Mouse (Mus musculus) liver, embryonic 16.5 days (tissue): ENCODE data around the gene Fcer1g. TPM values are rescaled to one million over a fixed set of nuclear protein-coding genes. Genes with fewer than 3 reads are reported as not detected.

ENCODE experiments used
- ATAC-seq: fragments of 200-750 bp; cut with Nextera tagmentation; 2 replicates; pipeline ENCODE4 v1.8.0; 2017; ENCODE audit warnings: low read depth, mild to moderate bottlenecking, moderate number of reproducible peaks, moderate library complexity
- H3K27ac ChIP-seq: fragments of 300-500 bp; sonication (generic); 2 replicates; pipeline ENCODE4 v1.5.1; 2014; ENCODE audit warnings: mild to moderate bottlenecking, low read length
- H3K27me3 ChIP-seq: fragments of 300-500 bp; sonication (generic); 2 replicates; pipeline ENCODE4 v1.6.1; 2014; ENCODE audit warnings: low read depth, low read length, mixed read lengths; ENCODE audit not compliant: control insufficient read depth, insufficient read depth
- H3K36me3 ChIP-seq: fragments of 300-500 bp; sonication (generic); 2 replicates; pipeline ENCODE4 v1.6.1; 2014; ENCODE audit warnings: mild to moderate bottlenecking; ENCODE audit not compliant: control insufficient read depth, insufficient read depth
- H3K4me1 ChIP-seq: fragments of 300-500 bp; sonication (generic); 2 replicates; pipeline ENCODE4 v1.6.1; 2014; ENCODE audit warnings: low read depth, low read length, mixed read lengths; ENCODE audit not compliant: control insufficient read depth
- H3K4me2 ChIP-seq: fragments of 300-500 bp; sonication (generic); 2 replicates; pipeline ENCODE4 v1.6.1; 2014; ENCODE audit warnings: low read depth, low read length, mixed read lengths
- H3K4me3 ChIP-seq: fragments of 300-500 bp; sonication (generic); 2 replicates; pipeline ENCODE4 v1.5.1; 2014; ENCODE audit warnings: low read depth, mild to moderate bottlenecking, low read length
- H3K9ac ChIP-seq: fragments of 300-500 bp; sonication (generic); 2 replicates; pipeline ENCODE4 v1.6.1; 2014; ENCODE audit warnings: low read depth, low read length
- H3K9me3 ChIP-seq: fragments of 300-500 bp; sonication (generic); replicated peaks from 2 replicates; pipeline ENCODE4 v1.6.1; 2016; ENCODE audit warnings: low read length; ENCODE audit not compliant: control insufficient read depth
- WGBS: fragments of 180-500 bp; shearing (Covaris S2); extraction: QIAGEN DNeasy Blood & Tissue Kit; methylation state at CpG from one replicate; pipeline ENCODE4 v1.1.7; 2014; ENCODE audit not compliant: insufficient replicate concordance; 5-methylcytosine and 5-hydroxymethylcytosine counted together
- polyA plus RNA-seq: library from polyadenylated mRNA; unstranded; fragments of >200 nt; fragmentation: Nextera tagmentation; extraction: Ambion mirVana; gene quantifications from 2 replicates; pipeline ENCODE4 v1.2.1, GENCODE M21; 2015

Fcer1g gene
- polyA plus RNA-seq, 1 experiment from 2014 or later, result 128 TPM

- Histone ChIP-seq H3K36me3 (no peaks in the 10 kb centered on the region), H3K27ac (no peak overlapping the region), H3K27me3 (peaks cover 16% of the 10 kb centered on the region), H3K4me3 (no peak overlapping the region), H3K9ac (no peak overlapping the region), H3K4me2 (no peak overlapping the region), H3K9me3 (no peaks in the 10 kb centered on the region), H3K4me1 (peaks cover 4% of the 10 kb centered on the region; the same call in 1 of the 2 replicates)
- WGBS, result 22% methylated on average over 3 of the region's 3 CpGs
- no peak for ATAC-seq
Measured at GRCm38 (mm10) chr1:171260316-171260715, 26.2 kb upstream of the Fcer1g start.

GRCm38 (mm10) chr1:171258921-171259320 is 24.8 kb upstream of the Fcer1g start:
- no peak for ATAC-seq
- WGBS, result 63% methylated on average over 17 of the region's 17 CpGs
- H3K27ac ChIP-seq, result no peak overlapping the region
- H3K9ac ChIP-seq, result no peak overlapping the region
- H3K4me3 ChIP-seq, result no peak overlapping the region
- no peaks in the 10 kb centered on the region for H3K36me3 ChIP-seq
- no peak overlapping the region for H3K4me2 ChIP-seq
- H3K27me3 ChIP-seq, result peaks cover 16% of the 10 kb centered on the region
- no peaks in the 10 kb centered on the region for H3K9me3 ChIP-seq
- peaks cover 4% of the 10 kb centered on the region; the same call in 1 of the 2 replicates for H3K4me1 ChIP-seq

GRCm38 (mm10) chr1:171257781-171258180 is 23.6 kb upstream of the Fcer1g start:
- H3K4me1 ChIP-seq, result peaks cover 4% of the 10 kb centered on the region; the same call in 1 of the 2 replicates
- no peak for ATAC-seq
- no peaks in the 10 kb centered on the region for H3K9me3 ChIP-seq
- H3K36me3 ChIP-seq, result no peaks in the 10 kb centered on the region
- 63% methylated on average over 9 of the region's 9 CpGs for WGBS
- no peak overlapping the region for H3K4me2 ChIP-seq
- H3K27me3 ChIP-seq, result peaks cover 16% of the 10 kb centered on the region
- no peak overlapping the region for H3K4me3 ChIP-seq
- no peak overlapping the region for H3K27ac ChIP-seq
- no peak overlapping the region for H3K9ac ChIP-seq

GRCm38 (mm10) chr1:171256937-171257548 is 22.9 kb upstream of the Fcer1g start:
- no peak overlapping the region for H3K27ac ChIP-seq
- no peak overlapping the region for H3K4me3 ChIP-seq
- no peaks in the 10 kb centered on the region for H3K9me3 ChIP-seq
- WGBS, result 51% methylated on average over 15 of the region's 15 CpGs
- H3K4me1 ChIP-seq, result no peaks in the 10 kb centered on the region; the same call in 1 of the 2 replicates
- no peak overlapping the region for H3K9ac ChIP-seq
- ATAC-seq, result no peak; the same call in 1 of the 2 replicates
- H3K36me3 ChIP-seq, result no peaks in the 10 kb centered on the region
- no peak overlapping the region for H3K4me2 ChIP-seq
- peaks cover 17% of the 10 kb centered on the region for H3K27me3 ChIP-seq

- Histone ChIP-seq H3K27ac (no peak overlapping the region), H3K9me3 (no peaks in the 10 kb centered on the region), H3K4me2 (no peak overlapping the region), H3K4me3 (no peak overlapping the region), H3K4me1 (no peaks in the 10 kb centered on the region; the same call in 1 of the 2 replicates), H3K27me3 (peaks cover 21% of the 10 kb centered on the region), H3K9ac (no peak overlapping the region), H3K36me3 (no peaks in the 10 kb centered on the region)
- no peak for ATAC-seq
- whole genome bisulfite sequencing, result 79% methylated on average over 24 of the region's 24 CpGs
Measured at GRCm38 (mm10) chr1:171256095-171256818, 22.1 kb upstream of the Fcer1g start.

GRCm38 (mm10) chr1:171252415-171252814 is 18.2 kb upstream of the Fcer1g start:
- H3K27me3 ChIP-seq, result peaks cover 31% of the 10 kb centered on the region
- no peak overlapping the region for H3K9ac ChIP-seq

GRCm38 (mm10) chr1:171251594-171252324 is 17.6 kb upstream of the Fcer1g start:
- Histone ChIP-seq H3K27ac (no peak overlapping the region), H3K4me3 (peak overlapping the region; percentile 11; the same call in 1 of the 2 replicates), H3K9ac (no peak overlapping the region), H3K4me2 (0 out of 2 replicates have a peak overlapping the region, but pooled peaks have one; percentile 2), H3K27me3 (peaks cover 31% of the 10 kb centered on the region), H3K9me3 (no peaks in the 10 kb centered on the region), H3K36me3 (no peaks in the 10 kb centered on the region), H3K4me1 (peaks cover 11% of the 10 kb centered on the region)
- ATAC-seq, result no peak
- WGBS, result 25% methylated on average over 13 of the region's 13 CpGs

More at GRCm38 (mm10) chr1:171252415-171252814, 18.2 kb upstream of the Fcer1g start:
- 59% methylated on average over 17 of the region's 17 CpGs for WGBS
- no peaks in the 10 kb centered on the region for H3K36me3 ChIP-seq
- H3K4me1 ChIP-seq, result peaks cover 9% of the 10 kb centered on the region
- H3K4me2 ChIP-seq, result no peak overlapping the region
- no peak overlapping the region for H3K4me3 ChIP-seq
- ATAC-seq, result no peak
- H3K9me3 ChIP-seq, result no peaks in the 10 kb centered on the region
- no peak overlapping the region for H3K27ac ChIP-seq

- H3K36me3 ChIP-seq, result no peaks in the 10 kb centered on the region
- peak within 1 kb of the TSS; percentile 11 for H3K4me3 ChIP-seq
- no peak within 1 kb of the TSS for H3K9ac ChIP-seq
- H3K27me3 ChIP-seq, result peaks cover 31% of the 10 kb centered on the region
- ATAC-seq, result no peak
- 30% methylated on average over 26 of the region's 26 CpGs for WGBS
- peak within 1 kb of the TSS; percentile 2 for H3K4me2 ChIP-seq
- H3K27ac ChIP-seq, result no peak within 1 kb of the TSS
- no peaks in the 10 kb centered on the region for H3K9me3 ChIP-seq
- peaks cover 17% of the 10 kb centered on the region for H3K4me1 ChIP-seq
Measured at GRCm38 (mm10) chr1:171250680-171251593, 16.8 kb upstream of the Fcer1g start, which contains the start of gene Ndufs2. Gene Ndufs2 (minus strand): TSS chr1:171251388.
